Mouse (Mus musculus) right cerebral cortex, adult 18-20 months (tissue): ENCODE results near the gene Ms4a18.
A peak's percentile ranks its signal among the peaks of the same experiment; 100 is the strongest.
"Not testable (repeated sequence)": the region's sequence is repeated elsewhere in the genome, so short reads cannot be mapped to it uniquely, and the experiment has no call there.

ENCODE experiments used
- DNase-seq: peaks from one replicate; pipeline ENCODE4 v3.0.0; 2022; ENCODE audit warnings: mixed read lengths

The Ms4a18 gene

GRCm38 (mm10) chr19:11017891-11018290, at the start of gene Ms4a18:
TSS of gene Ms4a18 (minus strand) at chr19:11018031.
- no peak for DNase-seq

GRCm38 (mm10) chr19:11065202-11065875, 47.5 kb upstream of the Ms4a18 start:
- DNase-seq: no peak

- DNase-seq: no peak
Observed at GRCm38 (mm10) chr19:11060900-11061299, 43.1 kb upstream of the Ms4a18 start.

GRCm38 (mm10) chr19:11059967-11060366, 42.1 kb upstream of the Ms4a18 start:
- no peak for DNase-seq

- not testable (repeated sequence) for DNase-seq
Observed at GRCm38 (mm10) chr19:11055700-11056099, 37.9 kb upstream of the Ms4a18 start.

- no peak for DNase-seq
Observed at GRCm38 (mm10) chr19:11053277-11053676, 35.4 kb upstream of the Ms4a18 start.

GRCm38 (mm10) chr19:11052877-11053276, 35.0 kb upstream of the Ms4a18 start:
- DNase-seq: no peak

- DNase-seq: no peak
Observed at GRCm38 (mm10) chr19:11050286-11050685, 32.5 kb upstream of the Ms4a18 start.

- DNase-seq: no peak
Observed at GRCm38 (mm10) chr19:11049426-11049825, 31.6 kb upstream of the Ms4a18 start.

GRCm38 (mm10) chr19:11048503-11048902, 30.7 kb upstream of the Ms4a18 start:
- no peak for DNase-seq

- no peak for DNase-seq
Observed at GRCm38 (mm10) chr19:11048009-11048408, 30.2 kb upstream of the Ms4a18 start.

- peak; percentile 14 for DNase-seq
Observed at GRCm38 (mm10) chr19:11044996-11045711, 27.3 kb upstream of the Ms4a18 start.

GRCm38 (mm10) chr19:11044671-11044995, 26.8 kb upstream of the Ms4a18 start:
- DNase-seq: no peak

- no peak for DNase-seq
Observed at GRCm38 (mm10) chr19:11037570-11037969, 19.7 kb upstream of the Ms4a18 start.

GRCm38 (mm10) chr19:11022382-11022781, 4.6 kb upstream of the Ms4a18 start:
- no peak for DNase-seq

GRCm38 (mm10) chr19:11017251-11017650, 580 bp downstream of the Ms4a18 start:
- no peak for DNase-seq

- DNase-seq: no peak
Observed at GRCm38 (mm10) chr19:11015998-11016397, 1.8 kb downstream of the Ms4a18 start.

GRCm38 (mm10) chr19:11015468-11015867, 2.4 kb downstream of the Ms4a18 start:
- DNase-seq: no peak

GRCm38 (mm10) chr19:10993150-10993549, 24.7 kb downstream of the Ms4a18 start, which contains the start of gene Ms4a15:
TSS of gene Ms4a15 (minus strand) at chr19:10993250.
- DNase-seq: no peak

- DNase-seq: no peak
Observed at GRCm38 (mm10) chr19:10991911-10992310, 25.9 kb downstream of the Ms4a18 start.

- DNase-seq: no peak
Observed at GRCm38 (mm10) chr19:10990751-10991150, 27.1 kb downstream of the Ms4a18 start.

- DNase-seq: no peak
Observed at GRCm38 (mm10) chr19:10988563-10988962, 29.3 kb downstream of the Ms4a18 start.

GRCm38 (mm10) chr19:10985889-10986288, 31.9 kb downstream of the Ms4a18 start:
- DNase-seq: no peak

GRCm38 (mm10) chr19:10984551-10984950, 33.3 kb downstream of the Ms4a18 start:
- DNase-seq: no peak

GRCm38 (mm10) chr19:10983146-10983545, 34.7 kb downstream of the Ms4a18 start:
- peak; percentile 18 for DNase-seq
